Mouse (Mus musculus) retina, embryonic 14.5 days (tissue): ENCODE measurements around the gene Boll.
"Not testable (repeated sequence)": the region's sequence is repeated elsewhere in the genome, so short reads cannot be mapped to it uniquely, and the experiment has no call there.

ENCODE experiments used
- DNase-seq: peaks from one replicate; pipeline ENCODE4 v3.0.0-alpha.2; 2015; ENCODE audit warnings: low spot score

The Boll gene

DNA sequence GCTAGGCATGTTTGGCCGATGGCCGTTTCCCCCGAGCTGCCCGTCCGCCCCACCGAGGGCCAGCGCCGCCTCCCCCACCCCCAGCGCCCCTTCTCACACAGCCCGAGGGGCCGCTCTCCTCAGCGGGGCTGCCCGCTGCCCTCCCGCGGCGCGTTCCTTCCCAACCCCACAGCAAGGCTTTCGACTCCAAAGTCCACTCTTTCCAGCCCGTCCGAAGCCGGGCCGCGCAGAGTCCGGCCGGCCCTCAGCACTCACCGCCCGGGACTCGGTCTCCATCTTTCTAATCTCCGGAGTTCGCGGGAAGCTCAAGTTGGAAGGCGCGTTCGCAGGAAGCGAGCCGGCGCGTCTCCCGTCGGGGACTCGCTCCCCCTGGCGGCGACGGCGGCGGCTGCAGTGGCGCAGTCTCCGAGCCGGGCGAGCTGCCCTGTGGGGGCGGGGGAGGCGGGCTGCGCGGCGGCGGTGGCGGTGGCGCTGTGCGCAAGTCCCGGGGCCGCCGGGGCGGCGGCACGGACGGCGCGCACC is at the start of gene Boll:
Gene Boll (minus strand): TSS at position 426 of the 522 bp plus-strand sequence.
- peak; percentile 78 for DNase-seq

GRCm38 (mm10) chr1:55412569-55412968 is 49.3 kb upstream of the Boll start:
- no peak for DNase-seq

- no peak for DNase-seq
Measured at GRCm38 (mm10) chr1:55411079-55411478, 47.8 kb upstream of the Boll start.

GRCm38 (mm10) chr1:55410670-55411069 is 47.4 kb upstream of the Boll start:
- DNase-seq = no peak

DNA sequence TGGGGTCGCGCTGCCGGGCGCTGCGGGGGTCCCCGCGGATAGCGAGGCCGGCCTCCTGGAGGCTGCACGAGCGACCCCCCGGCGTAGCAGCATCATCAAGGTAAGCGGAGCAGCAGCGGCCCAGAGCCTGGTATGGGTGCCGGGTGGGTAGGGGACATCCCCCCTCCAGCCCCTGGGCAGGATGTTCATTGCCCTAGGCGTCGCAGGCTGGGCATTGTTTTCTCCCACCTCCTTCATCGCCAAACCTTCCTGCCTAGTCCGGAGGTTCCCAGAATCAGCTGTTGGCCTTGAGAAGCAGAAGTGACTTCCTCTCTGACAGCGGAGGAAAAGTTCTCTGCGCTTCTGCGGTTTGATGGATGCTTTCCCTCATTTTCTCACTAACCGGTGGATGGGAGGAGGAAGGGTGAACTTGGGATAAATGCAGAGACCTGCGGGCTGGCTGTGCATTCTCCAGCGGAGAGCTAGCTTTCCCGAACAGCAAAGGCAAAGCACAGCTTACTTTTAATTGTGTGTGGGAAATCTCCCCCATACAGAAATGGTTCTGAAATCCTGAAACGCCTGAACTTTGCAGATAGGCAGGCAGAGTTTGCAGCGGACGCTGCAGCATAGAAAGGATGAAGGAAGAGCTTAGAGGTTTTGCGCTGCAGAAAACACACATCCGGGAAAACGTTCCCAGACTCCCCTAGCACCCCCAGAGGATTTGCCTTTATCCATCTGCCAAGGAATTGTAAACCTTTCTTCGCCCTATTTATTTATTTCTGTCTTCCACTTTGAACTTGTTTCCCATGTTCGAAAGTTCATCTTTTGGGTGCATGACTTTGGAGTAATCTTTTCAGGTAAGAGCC is 43.5 kb upstream of the Boll start:
- DNase-seq = peak; percentile 47

DNA sequence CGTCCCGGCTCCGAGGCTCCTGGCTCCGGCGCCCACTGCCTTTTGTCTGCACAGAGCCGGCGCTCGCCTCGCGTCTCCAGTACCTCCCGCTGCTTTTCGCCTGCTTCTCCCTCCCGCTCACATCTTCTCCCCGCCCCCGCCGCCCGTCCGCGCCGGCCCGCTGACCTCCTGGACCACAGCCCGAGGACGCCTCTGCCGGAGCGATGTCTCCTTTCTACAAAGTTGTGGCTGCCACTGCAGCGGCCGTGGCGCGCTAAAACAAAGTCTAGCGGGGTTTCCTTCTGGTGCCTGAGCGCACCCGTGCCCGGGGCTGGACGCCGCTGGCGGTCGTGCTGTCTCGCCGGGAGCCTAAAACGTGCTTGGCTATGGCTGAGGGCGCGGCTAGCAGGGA is 42.7 kb upstream of the Boll start:
- no peak for DNase-seq

- DNase-seq = peak; percentile 94
Measured at GRCm38 (mm10) chr1:55405272-55406022, 42.2 kb upstream of the Boll start, which contains the start of gene Plcl1. Gene Plcl1 (plus strand): TSS chr1:55405921.

DNA sequence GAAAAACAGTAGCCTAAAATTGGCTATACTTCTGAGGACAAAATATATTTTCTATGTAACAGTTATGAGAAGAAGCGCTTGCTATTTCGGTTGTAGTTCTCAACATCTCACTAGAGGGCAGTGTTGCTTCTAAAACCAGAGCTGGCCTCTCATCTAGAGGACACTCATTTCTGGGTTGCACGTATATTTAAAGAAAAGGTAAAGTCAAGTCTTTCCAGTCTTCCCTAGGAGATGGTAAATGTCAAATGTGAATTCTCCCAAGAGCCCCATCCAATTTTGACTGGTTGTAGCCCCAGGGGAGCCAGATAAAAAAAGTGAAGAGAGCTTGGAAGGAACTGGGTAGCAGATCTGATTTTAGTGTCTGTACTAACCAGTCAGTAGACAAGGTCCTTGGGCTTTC is 41.2 kb upstream of the Boll start:
- DNase-seq = peak; percentile 93

DNA sequence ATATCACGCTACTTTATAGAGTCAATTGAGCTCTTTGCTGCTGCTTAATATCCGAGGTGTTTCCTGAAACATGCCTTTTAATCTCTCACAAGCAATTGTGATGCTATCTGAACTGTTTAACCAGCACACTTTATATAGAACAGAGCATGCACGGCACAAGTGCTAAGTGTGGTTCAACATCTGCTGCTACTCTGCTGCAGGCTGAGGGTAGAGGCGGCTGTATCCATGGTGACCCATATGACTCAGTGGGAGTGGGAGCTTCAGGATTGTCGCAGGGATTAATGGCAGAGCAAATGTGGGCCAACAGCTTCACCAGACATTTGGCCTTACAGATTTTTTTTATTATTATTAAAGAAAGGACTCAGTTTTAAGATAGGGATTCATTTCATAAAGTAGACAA is 36.6 kb upstream of the Boll start:
- peak; percentile 66 for DNase-seq

DNA sequence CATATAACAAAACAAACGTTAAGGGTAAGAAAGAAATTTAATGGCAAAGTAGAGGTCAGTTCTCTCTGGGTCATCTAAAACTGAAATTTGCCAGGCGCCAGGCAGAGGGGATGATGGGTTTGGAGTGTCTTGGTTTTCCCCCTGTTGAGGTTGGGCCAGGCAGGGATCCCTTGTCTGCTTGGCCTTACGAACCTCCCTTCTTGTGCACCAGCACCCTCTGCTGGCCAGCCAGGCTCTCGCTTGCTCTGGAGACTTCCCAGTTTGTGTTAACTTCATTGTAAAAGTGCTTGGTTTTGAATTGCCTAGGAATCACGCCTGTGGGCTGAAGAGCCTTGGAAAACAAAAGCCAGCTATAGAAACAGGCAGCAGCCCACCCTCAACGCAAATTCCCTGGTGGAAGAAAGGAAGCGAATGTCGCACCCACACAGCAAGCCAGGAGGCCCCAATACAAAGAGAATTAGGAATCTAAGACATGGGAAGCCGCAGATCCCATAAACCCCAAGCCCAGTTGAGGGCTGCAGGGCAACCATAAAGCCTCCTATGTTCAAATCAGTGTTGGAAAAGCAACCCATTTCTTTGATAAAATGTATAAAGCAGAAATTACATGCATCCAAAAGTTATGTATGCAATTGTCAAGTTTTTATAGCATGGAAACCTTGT is 20.0 kb upstream of the Boll start:
- peak; percentile 87 for DNase-seq

- no peak for DNase-seq
Measured at GRCm38 (mm10) chr1:55380527-55380926, 17.3 kb upstream of the Boll start.

- DNase-seq = no peak
Measured at GRCm38 (mm10) chr1:55372626-55373025, 9.4 kb upstream of the Boll start.

DNA sequence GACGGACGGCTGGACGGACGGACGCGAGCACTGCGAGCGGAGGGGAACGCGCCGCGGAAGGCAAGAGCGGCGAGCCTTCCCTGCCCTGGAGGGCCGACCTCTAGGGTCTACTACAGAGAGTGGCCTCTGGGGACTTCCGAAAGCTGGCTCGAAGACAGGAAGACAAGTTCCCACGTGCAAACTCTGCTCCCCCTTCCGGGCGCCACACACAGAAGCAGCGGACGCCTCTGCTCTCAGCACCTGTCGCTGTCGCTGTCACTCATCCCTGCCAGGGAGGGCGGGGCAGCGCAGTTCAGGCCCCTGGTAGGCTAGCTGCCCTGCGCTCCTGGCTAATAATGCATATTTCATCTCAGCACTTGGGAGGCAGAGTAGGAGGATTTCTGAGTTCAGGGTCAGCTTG is 317 bp upstream of the Boll start:
- DNase-seq = peak; percentile 76

DNA sequence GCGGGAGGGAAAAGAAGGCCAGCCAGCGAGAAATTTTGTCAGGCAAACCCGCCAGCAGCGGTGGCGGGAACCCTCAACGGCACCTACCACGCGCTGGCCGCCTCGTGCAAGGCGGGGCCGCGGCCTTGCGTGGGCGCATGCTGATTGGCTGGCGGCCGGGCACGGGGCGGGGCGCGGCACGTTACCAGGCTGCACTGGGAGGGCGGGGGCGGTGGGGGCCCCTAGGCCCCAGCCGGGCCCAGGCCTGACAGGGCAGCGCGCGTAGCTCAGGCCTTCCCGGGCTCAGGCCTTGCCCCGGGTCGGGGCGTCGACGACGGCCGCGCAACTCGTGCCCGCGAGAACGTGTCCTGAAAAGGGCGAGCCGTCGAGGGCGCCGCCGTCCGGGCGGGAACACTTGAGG is 635 bp downstream of the Boll start:
- DNase-seq = no peak

DNA sequence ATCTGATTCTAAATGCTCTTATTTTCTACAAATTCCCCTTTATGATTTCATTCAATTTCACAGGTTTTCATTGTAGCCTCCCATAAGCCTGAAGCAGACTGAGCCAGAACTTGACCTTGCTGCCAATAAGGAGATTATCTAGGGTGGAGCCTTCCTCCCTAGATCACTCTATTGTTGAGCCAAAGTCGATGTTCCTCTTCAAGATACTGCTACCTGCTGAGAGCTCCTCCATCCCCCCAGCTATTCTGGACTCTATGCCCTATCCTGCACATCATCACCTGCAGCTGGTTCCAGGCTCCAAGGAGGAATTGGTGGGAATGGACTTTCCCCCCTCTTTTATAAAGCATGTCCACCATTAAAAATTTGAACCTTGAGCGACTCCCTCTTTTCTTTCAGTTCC is 11.4 kb downstream of the Boll start:
- DNase-seq = not testable (repeated sequence)

DNA sequence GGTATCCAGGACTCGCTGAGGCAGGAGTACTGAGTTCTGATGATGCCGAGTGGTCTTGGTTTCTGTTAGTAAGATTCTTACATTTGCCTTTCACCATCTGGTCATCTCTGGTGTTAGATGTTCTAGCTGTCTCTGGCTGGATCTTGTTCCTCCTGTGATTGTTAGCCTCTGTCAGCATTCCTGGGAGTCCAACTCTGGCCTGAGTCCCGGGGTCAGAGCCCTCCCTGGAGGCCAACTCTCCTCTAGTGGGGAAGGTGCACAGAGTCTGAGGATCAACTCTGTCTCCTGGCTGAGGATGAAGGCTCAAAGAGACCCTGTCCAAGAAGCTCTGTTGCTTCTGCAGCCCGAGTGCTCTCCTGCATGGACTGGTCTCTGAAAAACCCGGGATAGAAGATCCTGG is 37.8 kb downstream of the Boll start:
- DNase-seq = not testable (repeated sequence)

- peak; percentile 53 for DNase-seq
Measured at GRCm38 (mm10) chr1:55301077-55301476, 62.2 kb downstream of the Boll start.

GRCm38 (mm10) chr1:55279081-55279480 is 84.2 kb downstream of the Boll start:
- DNase-seq = no peak

DNA sequence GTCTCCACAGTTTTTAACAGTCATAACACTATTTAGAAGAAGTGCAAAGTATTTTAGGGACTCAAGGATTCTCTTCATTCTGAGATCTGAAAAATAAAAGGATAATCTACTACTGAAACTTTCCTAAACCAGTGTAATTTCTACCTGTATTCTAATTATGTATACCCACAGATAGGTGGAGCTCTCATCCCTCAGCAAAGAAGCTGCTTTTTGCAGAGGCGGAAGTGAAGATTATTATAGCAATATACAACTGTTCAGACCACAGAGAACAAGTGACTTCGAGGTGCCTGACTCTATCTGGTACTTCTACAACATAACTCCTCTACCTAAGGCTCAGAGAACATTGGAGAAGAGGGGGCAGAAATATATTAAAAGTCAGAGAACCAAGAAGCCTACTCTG is 97.8 kb downstream of the Boll start:
- DNase-seq = no peak

- no peak for DNase-seq
Measured at GRCm38 (mm10) chr1:55264385-55264784, 98.9 kb downstream of the Boll start.

DNA sequence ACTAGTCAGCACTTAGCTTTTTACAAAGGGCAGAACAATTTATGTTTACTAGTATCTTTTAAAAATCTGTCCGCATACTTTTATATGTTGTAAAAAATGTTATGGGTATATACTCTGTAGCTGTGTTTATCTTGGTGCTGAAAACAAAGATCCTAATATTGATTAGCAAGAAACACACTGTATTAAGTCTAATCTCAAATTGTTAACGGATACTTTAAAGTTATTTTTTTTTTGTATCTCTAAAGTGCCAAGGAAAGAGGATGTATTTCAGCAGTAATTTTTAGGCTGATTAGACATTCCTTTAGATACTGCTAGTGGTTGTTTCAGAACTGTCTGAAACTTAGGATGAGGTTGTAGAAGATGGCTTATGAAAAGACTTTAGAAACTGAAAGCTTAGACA is 116.9 kb downstream of the Boll start:
- DNase-seq = no peak

- peak; percentile 82 for DNase-seq
Measured at GRCm38 (mm10) chr1:55239237-55239636, 124.0 kb downstream of the Boll start.
